Mouse (Mus musculus): Measurements from ENCODE around the gene Ptrh2. TPM values are rescaled to one million over a fixed set of nuclear protein-coding genes. Genes with fewer than 3 reads are reported as not detected.

The Ptrh2 gene
- polyA plus RNA-seq, 1 experiment from 2014 or later, result 41.1 TPM

- WGBS, result 89% methylated on average over 1 of the region's 1 CpGs
Observed at GRCm38 (mm10) chr11:86649542-86649941, 34.2 kb upstream of the Ptrh2 start.

GRCm38 (mm10) chr11:86650676-86651075 is 33.1 kb upstream of the Ptrh2 start:
- Histone ChIP-seq H3K36me3 (ENCODE audit: control insufficient read depth, insufficient read depth, low read length) (no peaks in the 10 kb centered on the region), H3K27ac (ENCODE audit: low read depth, low read length) (no peak overlapping the region), H3K4me1 (ENCODE audit: control insufficient read depth, insufficient read depth, low read length) (no peaks in the 10 kb centered on the region), H3K9me3 (ENCODE audit: control insufficient read depth, low read length) (no peaks in the 10 kb centered on the region), H3K9ac (ENCODE audit: low read depth, low read length) (no peak overlapping the region), H3K4me2 (replicated peaks; ENCODE audit: low read depth, low read length) (no peak overlapping the region), H3K27me3 (ENCODE audit: control insufficient read depth, insufficient read depth, low read length) (no peaks in the 10 kb centered on the region), H3K4me3 (ENCODE audit: low read length) (no peak overlapping the region)
- 73% methylated on average over 6 of the region's 6 CpGs for WGBS
- ATAC-seq (ENCODE audit: low FRiP score, low TSS enrichment), result no peak

More at GRCm38 (mm10) chr11:86649542-86649941, 34.2 kb upstream of the Ptrh2 start:
- H3K27ac ChIP-seq (ENCODE audit: low read depth, low read length), result no peak overlapping the region
- no peaks in the 10 kb centered on the region for H3K9me3 ChIP-seq (ENCODE audit: control insufficient read depth, low read length)
- H3K4me1 ChIP-seq (ENCODE audit: control insufficient read depth, insufficient read depth, low read length), result no peaks in the 10 kb centered on the region
- no peak overlapping the region for H3K4me3 ChIP-seq (ENCODE audit: low read length)
- no peaks in the 10 kb centered on the region for H3K27me3 ChIP-seq (ENCODE audit: control insufficient read depth, insufficient read depth, low read length)
- H3K4me2 ChIP-seq (replicated peaks; ENCODE audit: low read depth, low read length), result no peak overlapping the region
- no peaks in the 10 kb centered on the region for H3K36me3 ChIP-seq (ENCODE audit: control insufficient read depth, insufficient read depth, low read length)
- no peak overlapping the region for H3K9ac ChIP-seq (ENCODE audit: low read depth, low read length)
- no peak for ATAC-seq (ENCODE audit: low FRiP score, low TSS enrichment)

GRCm38 (mm10) chr11:86652578-86652979 is 31.2 kb upstream of the Ptrh2 start:
- no peak overlapping the region for H3K27ac ChIP-seq (ENCODE audit: low read depth, low read length)
- H3K9me3 ChIP-seq (ENCODE audit: control insufficient read depth, low read length), result no peaks in the 10 kb centered on the region
- no peaks in the 10 kb centered on the region for H3K27me3 ChIP-seq (ENCODE audit: control insufficient read depth, insufficient read depth, low read length)
- 90% methylated on average over 4 of the region's 4 CpGs for WGBS
- H3K4me2 ChIP-seq (replicated peaks; ENCODE audit: low read depth, low read length), result no peak overlapping the region
- no peaks in the 10 kb centered on the region for H3K4me1 ChIP-seq (ENCODE audit: control insufficient read depth, insufficient read depth, low read length)
- no peak for ATAC-seq (ENCODE audit: low FRiP score, low TSS enrichment)
- no peak overlapping the region for H3K4me3 ChIP-seq (ENCODE audit: low read length)
- no peak overlapping the region for H3K9ac ChIP-seq (ENCODE audit: low read depth, low read length)
- no peaks in the 10 kb centered on the region; the same call in 1 of the 2 replicates for H3K36me3 ChIP-seq (ENCODE audit: control insufficient read depth, insufficient read depth, low read length)

GRCm38 (mm10) chr11:86653446-86653845 is 30.3 kb upstream of the Ptrh2 start:
- Histone ChIP-seq H3K27me3 (ENCODE audit: control insufficient read depth, insufficient read depth, low read length) (no peaks in the 10 kb centered on the region), H3K4me1 (ENCODE audit: control insufficient read depth, insufficient read depth, low read length) (no peaks in the 10 kb centered on the region), H3K27ac (ENCODE audit: low read depth, low read length) (no peak overlapping the region), H3K36me3 (ENCODE audit: control insufficient read depth, insufficient read depth, low read length) (no peaks in the 10 kb centered on the region; the same call in 1 of the 2 replicates), H3K4me3 (ENCODE audit: low read length) (no peak overlapping the region), H3K4me2 (replicated peaks; ENCODE audit: low read depth, low read length) (no peak overlapping the region), H3K9me3 (ENCODE audit: control insufficient read depth, low read length) (no peaks in the 10 kb centered on the region), H3K9ac (ENCODE audit: low read depth, low read length) (no peak overlapping the region)
- 46% methylated on average over 3 of the region's 3 CpGs for WGBS
- no peak for ATAC-seq (ENCODE audit: low FRiP score, low TSS enrichment)

GRCm38 (mm10) chr11:86654096-86654495 is 29.7 kb upstream of the Ptrh2 start:
- no peak overlapping the region for H3K27ac ChIP-seq (ENCODE audit: low read depth, low read length)
- no peaks in the 10 kb centered on the region for H3K27me3 ChIP-seq (ENCODE audit: control insufficient read depth, insufficient read depth, low read length)
- H3K4me2 ChIP-seq (replicated peaks; ENCODE audit: low read depth, low read length), result no peak overlapping the region
- ATAC-seq (ENCODE audit: low FRiP score, low TSS enrichment), result no peak
- no peak overlapping the region for H3K9ac ChIP-seq (ENCODE audit: low read depth, low read length)
- no peak overlapping the region for H3K4me3 ChIP-seq (ENCODE audit: low read length)
- 84% methylated on average over 4 of the region's 4 CpGs for WGBS
- H3K4me1 ChIP-seq (ENCODE audit: control insufficient read depth, insufficient read depth, low read length), result no peaks in the 10 kb centered on the region
- peaks cover 4% of the 10 kb centered on the region for H3K36me3 ChIP-seq (ENCODE audit: control insufficient read depth, insufficient read depth, low read length)
- no peaks in the 10 kb centered on the region for H3K9me3 ChIP-seq (ENCODE audit: control insufficient read depth, low read length)

GRCm38 (mm10) chr11:86655671-86656070 is 28.1 kb upstream of the Ptrh2 start:
- ATAC-seq (ENCODE audit: low FRiP score, low TSS enrichment), result no peak

GRCm38 (mm10) chr11:86656849-86657567 is 26.8 kb upstream of the Ptrh2 start:
- H3K4me3 ChIP-seq (ENCODE audit: low read length), result no peak overlapping the region
- ATAC-seq (ENCODE audit: low FRiP score, low TSS enrichment), result no peak
- H3K36me3 ChIP-seq (ENCODE audit: control insufficient read depth, insufficient read depth, low read length), result peaks cover 17% of the 10 kb centered on the region
- H3K9me3 ChIP-seq (ENCODE audit: control insufficient read depth, low read length), result no peaks in the 10 kb centered on the region
- WGBS, result 85% methylated on average over 4 of the region's 4 CpGs
- H3K27me3 ChIP-seq (ENCODE audit: control insufficient read depth, insufficient read depth, low read length), result no peaks in the 10 kb centered on the region
- no peak overlapping the region for H3K27ac ChIP-seq (ENCODE audit: low read depth, low read length)
- no peak overlapping the region for H3K4me2 ChIP-seq (replicated peaks; ENCODE audit: low read depth, low read length)
- no peaks in the 10 kb centered on the region for H3K4me1 ChIP-seq (ENCODE audit: control insufficient read depth, insufficient read depth, low read length)
- H3K9ac ChIP-seq (ENCODE audit: low read depth, low read length), result no peak overlapping the region

More at GRCm38 (mm10) chr11:86655671-86656070, 28.1 kb upstream of the Ptrh2 start:
- Histone ChIP-seq H3K27ac (ENCODE audit: low read depth, low read length) (no peak overlapping the region), H3K4me2 (replicated peaks; ENCODE audit: low read depth, low read length) (no peak overlapping the region), H3K36me3 (ENCODE audit: control insufficient read depth, insufficient read depth, low read length) (peaks cover 7% of the 10 kb centered on the region), H3K4me3 (ENCODE audit: low read length) (no peak overlapping the region), H3K4me1 (ENCODE audit: control insufficient read depth, insufficient read depth, low read length) (no peaks in the 10 kb centered on the region), H3K9ac (ENCODE audit: low read depth, low read length) (no peak overlapping the region), H3K9me3 (ENCODE audit: control insufficient read depth, low read length) (no peaks in the 10 kb centered on the region), H3K27me3 (ENCODE audit: control insufficient read depth, insufficient read depth, low read length) (no peaks in the 10 kb centered on the region)
- 36% methylated on average over 1 of the region's 1 CpGs for WGBS

GRCm38 (mm10) chr11:86657863-86658262 is 25.9 kb upstream of the Ptrh2 start:
- H3K9ac ChIP-seq (ENCODE audit: low read depth, low read length), result no peak overlapping the region
- H3K4me1 ChIP-seq (ENCODE audit: control insufficient read depth, insufficient read depth, low read length), result no peaks in the 10 kb centered on the region
- no peak overlapping the region for H3K27ac ChIP-seq (ENCODE audit: low read depth, low read length)
- H3K36me3 ChIP-seq (ENCODE audit: control insufficient read depth, insufficient read depth, low read length), result peaks cover 22% of the 10 kb centered on the region
- no peak for ATAC-seq (ENCODE audit: low FRiP score, low TSS enrichment)
- no peak overlapping the region for H3K4me2 ChIP-seq (replicated peaks; ENCODE audit: low read depth, low read length)
- H3K9me3 ChIP-seq (ENCODE audit: control insufficient read depth, low read length), result no peaks in the 10 kb centered on the region
- H3K27me3 ChIP-seq (ENCODE audit: control insufficient read depth, insufficient read depth, low read length), result no peaks in the 10 kb centered on the region
- H3K4me3 ChIP-seq (ENCODE audit: low read length), result no peak overlapping the region

- no peak for ATAC-seq (ENCODE audit: low FRiP score, low TSS enrichment)
- H3K27ac ChIP-seq (ENCODE audit: low read depth, low read length), result no peak overlapping the region
- H3K27me3 ChIP-seq (ENCODE audit: control insufficient read depth, insufficient read depth, low read length), result no peaks in the 10 kb centered on the region
- WGBS, result 92% methylated on average over 8 of the region's 8 CpGs
- H3K4me3 ChIP-seq (ENCODE audit: low read length), result no peak overlapping the region
- H3K9ac ChIP-seq (ENCODE audit: low read depth, low read length), result no peak overlapping the region
- H3K4me1 ChIP-seq (ENCODE audit: control insufficient read depth, insufficient read depth, low read length), result no peaks in the 10 kb centered on the region
- no peak overlapping the region for H3K4me2 ChIP-seq (replicated peaks; ENCODE audit: low read depth, low read length)
- no peaks in the 10 kb centered on the region for H3K9me3 ChIP-seq (ENCODE audit: control insufficient read depth, low read length)
- peaks cover 44% of the 10 kb centered on the region for H3K36me3 ChIP-seq (ENCODE audit: control insufficient read depth, insufficient read depth, low read length)
Observed at GRCm38 (mm10) chr11:86662986-86663895, 20.5 kb upstream of the Ptrh2 start.
